Mouse (Mus musculus) MEL (cell line): ENCODE measurements around the gene Dusp22. TPM values are rescaled to one million over a fixed set of nuclear protein-coding genes. Genes with fewer than 3 reads are reported as not detected.

Experiments used
- DNase-seq: peaks from one replicate; pipeline ENCODE4 v3.0.0; 2011; ENCODE audit warnings: low read depth, low spot score
- H3K27ac ChIP-seq: 2 replicates; pipeline ENCODE4 v1.5.1; 2012; ENCODE audit warnings: low read depth, mild to moderate bottlenecking, control low read depth, low read length, moderate library complexity; ENCODE audit not compliant: control insufficient read depth
- H3K27me3 ChIP-seq, 2 experiments: fragments of 150-350 bp in 1 of 2; sonication (generic) in 1 of 2; 2 replicates each; pipeline ENCODE4 v1.6.1; 2012; ENCODE audit warnings: low read length in 2 of 2, mild to moderate bottlenecking in 2 of 2, improper control_type of control experiment in 1 of 2, moderate library complexity in 1 of 2; ENCODE audit not compliant: insufficient read depth in 2 of 2, control insufficient read depth in 1 of 2
- H3K36me3 ChIP-seq, 2 experiments: 2 replicates each; pipeline ENCODE4 v1.6.1; 2012 to 2014; ENCODE audit warnings: low read length in 2 of 2, improper control_type of control experiment in 1 of 2, inconsistent platforms in 1 of 2, mild to moderate bottlenecking in 1 of 2; ENCODE audit not compliant: insufficient read depth in 2 of 2, control insufficient read depth in 1 of 2
- H3K4me1 ChIP-seq, 2 experiments: fragments of 150-350 bp in 1 of 2; sonication (generic) in 1 of 2; 2 replicates each; pipeline ENCODE4 v1.6.1; 2012; ENCODE audit warnings: low read length in 2 of 2, improper control_type of control experiment in 1 of 2, mild to moderate bottlenecking in 1 of 2; ENCODE audit not compliant: insufficient read depth in 2 of 2, control insufficient read depth in 1 of 2
- H3K4me3 ChIP-seq, 2 experiments: fragments of 150-350 bp in 1 of 2; sonication (generic) in 1 of 2; 2 replicates each; pipeline ENCODE4 v1.5.1; 2012; ENCODE audit warnings: low read depth in 2 of 2, low read length in 2 of 2, mild to moderate bottlenecking in 2 of 2, moderate library complexity in 2 of 2, control low read depth in 1 of 2, improper control_type of control experiment in 1 of 2; ENCODE audit not compliant: control insufficient read depth in 1 of 2, insufficient read depth in 1 of 2
- H3K79me2 ChIP-seq: 2 replicates; pipeline ENCODE4 v1.6.1; 2012; ENCODE audit warnings: mild to moderate bottlenecking, low read length, moderate library complexity; ENCODE audit not compliant: control insufficient read depth, poor library complexity, insufficient read depth
- H3K9ac ChIP-seq: 2 replicates; pipeline ENCODE4 v1.6.1; 2012; ENCODE audit warnings: low read depth, mild to moderate bottlenecking, control low read depth, low read length, moderate library complexity; ENCODE audit not compliant: control insufficient read depth, poor library complexity, severe bottlenecking
- H3K9me3 ChIP-seq: fragments of 150-350 bp; sonication (generic); replicated peaks from 2 replicates; pipeline ENCODE4 v1.6.1; 2012; ENCODE audit warnings: mild to moderate bottlenecking, low read length, improper control_type of control experiment, moderate library complexity; ENCODE audit not compliant: insufficient read depth
- BHLHE40 ChIP-seq: IDR thresholded peaks from 2 replicates; pipeline ENCODE4 v1.6.1; 2012; ENCODE audit warnings: low read depth, mild to moderate bottlenecking, inconsistent platforms, low read length, improper control_type of control experiment, borderline replicate concordance
- CHD1 ChIP-seq: IDR thresholded peaks from 2 replicates; pipeline ENCODE4 v1.6.1; 2012; ENCODE audit warnings: low read depth, mild to moderate bottlenecking, inconsistent platforms, low read length, improper control_type of control experiment
- ELF1 ChIP-seq: IDR thresholded peaks from 2 replicates; pipeline ENCODE4 v1.6.1; 2014; ENCODE audit warnings: low read depth, mild to moderate bottlenecking, inconsistent platforms, low read length, improper control_type of control experiment, moderate library complexity
- EP300 ChIP-seq, 2 experiments: IDR thresholded peaks; 2 replicates each; pipeline ENCODE4 v1.6.1; 2011; ENCODE audit warnings: improper control_type of control experiment in 2 of 2, low read length in 2 of 2, low read depth in 1 of 2, mild to moderate bottlenecking in 1 of 2
- GABPA ChIP-seq: IDR thresholded peaks from 2 replicates; pipeline ENCODE4 v1.6.1; 2012; ENCODE audit warnings: low read depth, mild to moderate bottlenecking, inconsistent platforms, low read length, improper control_type of control experiment, moderate library complexity
- HCFC1 ChIP-seq: IDR thresholded peaks from 2 replicates; pipeline ENCODE4 v1.6.1; 2012; ENCODE audit warnings: low read depth, mild to moderate bottlenecking, inconsistent platforms, low read length, improper control_type of control experiment, moderate library complexity
- JUND ChIP-seq: IDR thresholded peaks from 2 replicates; pipeline ENCODE4 v1.6.1; 2011; ENCODE audit warnings: low read depth, mild to moderate bottlenecking, improper control_type of control experiment, low read length
- KAT2A ChIP-seq: conservative IDR thresholded peaks from 2 replicates; pipeline ENCODE4 v1.6.1; 2012; ENCODE audit warnings: low read depth, low read length, improper control_type of control experiment, inconsistent platforms
- MAFK ChIP-seq: IDR thresholded peaks from 2 replicates; pipeline ENCODE4 v1.6.1; 2011; ENCODE audit warnings: low read depth, mild to moderate bottlenecking, low read length, improper control_type of control experiment, borderline replicate concordance
- MAZ ChIP-seq: IDR thresholded peaks from 2 replicates; pipeline ENCODE4 v1.6.1; 2012; ENCODE audit warnings: low read depth, mild to moderate bottlenecking, inconsistent platforms, low read length, improper control_type of control experiment
- MEF2A ChIP-seq: IDR thresholded peaks from 2 replicates; pipeline ENCODE4 v1.6.1; 2014; ENCODE audit warnings: low read depth, mild to moderate bottlenecking, inconsistent platforms, low read length, improper control_type of control experiment; ENCODE audit not compliant: poor library complexity, insufficient replicate concordance, severe bottlenecking; ENCODE audit errors: extremely low read depth
- MXI1 ChIP-seq: IDR thresholded peaks from 2 replicates; pipeline ENCODE4 v1.6.1; 2011; ENCODE audit warnings: mild to moderate bottlenecking, low read depth, low read length, improper control_type of control experiment
- MYC ChIP-seq: IDR thresholded peaks from 2 replicates; pipeline ENCODE4 v1.6.1; 2011; ENCODE audit warnings: low read depth, mild to moderate bottlenecking, low read length, improper control_type of control experiment, moderate library complexity
- NRF1 ChIP-seq: IDR thresholded peaks from 2 replicates; pipeline ENCODE4 v1.6.1; 2014; ENCODE audit warnings: low read depth, mild to moderate bottlenecking, inconsistent platforms, low read length, improper control_type of control experiment, moderate library complexity; ENCODE audit not compliant: poor library complexity, insufficient read depth, severe bottlenecking
- POLR2A ChIP-seq, 2 experiments: IDR thresholded peaks; 2 replicates each; pipeline ENCODE4 v1.6.1; 2011 to 2012; ENCODE audit warnings: low read length in 2 of 2, mild to moderate bottlenecking in 2 of 2, control low read depth in 1 of 2, improper control_type of control experiment in 1 of 2, low read depth in 1 of 2, moderate library complexity in 1 of 2; ENCODE audit not compliant: control insufficient read depth in 1 of 2, insufficient read depth in 1 of 2, poor library complexity in 1 of 2
- POLR2AphosphoS5 ChIP-seq: IDR thresholded peaks from 2 replicates; pipeline ENCODE4 v1.6.1; 2012; ENCODE audit warnings: low read depth, borderline replicate concordance, mild to moderate bottlenecking, inconsistent platforms, low read length, moderate library complexity, mixed read lengths
- RCOR1 ChIP-seq: IDR thresholded peaks from 2 replicates; pipeline ENCODE4 v1.6.1; 2012; ENCODE audit warnings: low read depth, mild to moderate bottlenecking, inconsistent platforms, low read length, improper control_type of control experiment
- SIN3A ChIP-seq: IDR thresholded peaks from 2 replicates; pipeline ENCODE4 v1.6.1; 2012; ENCODE audit warnings: low read length, improper control_type of control experiment, inconsistent platforms
- SMC3 ChIP-seq: IDR thresholded peaks from 2 replicates; pipeline ENCODE4 v1.6.1; 2011; ENCODE audit warnings: low read depth, low read length, improper control_type of control experiment
- TAL1 ChIP-seq: IDR thresholded peaks from 2 replicates; pipeline ENCODE4 v1.6.1; 2012; ENCODE audit warnings: mild to moderate bottlenecking, inconsistent platforms, low read length, moderate library complexity, mixed read lengths
- TBP ChIP-seq: IDR thresholded peaks from 2 replicates; pipeline ENCODE4 v1.8.0; 2011; ENCODE audit warnings: low read depth, low read length, improper control_type of control experiment
- USF1 ChIP-seq: IDR thresholded peaks from 2 replicates; pipeline ENCODE4 v1.6.1; 2014; ENCODE audit warnings: low read depth, mild to moderate bottlenecking, inconsistent platforms, low read length, improper control_type of control experiment, moderate library complexity
- USF2 ChIP-seq, 2 experiments: IDR thresholded peaks; 2 replicates each; pipeline ENCODE4 v1.6.1; 2011 to 2012; ENCODE audit warnings: improper control_type of control experiment in 2 of 2, low read length in 2 of 2, borderline replicate concordance in 1 of 2, inconsistent platforms in 1 of 2, low read depth in 1 of 2, mild to moderate bottlenecking in 1 of 2; ENCODE audit not compliant: insufficient read depth in 1 of 2
- ZC3H11A ChIP-seq: IDR thresholded peaks from 2 replicates; pipeline ENCODE4 v1.6.1; 2012; ENCODE audit warnings: low read depth, mild to moderate bottlenecking, inconsistent platforms, low read length, improper control_type of control experiment
- ZNF384 ChIP-seq: IDR thresholded peaks from 2 replicates; pipeline ENCODE4 v1.6.1; 2012; ENCODE audit warnings: low read depth, mild to moderate bottlenecking, inconsistent platforms, low read length, improper control_type of control experiment
- polyA plus RNA-seq, 2 experiments: library from polyadenylated mRNA; stranded (reverse) in 1 of 2; unstranded in 1 of 2; fragments of >175 nt in 1 of 2; fragments of >200 nt in 1 of 2; gene quantifications; 2 replicates each; pipeline versions ENCODE4 v1.2.1 to v1.2.4; 2012; ENCODE audit warnings: low replicate concordance in 2 of 2, low read depth in 1 of 2; ENCODE audit not compliant: insufficient read length in 2 of 2, insufficient read depth in 1 of 2, missing spikeins in 1 of 2
- total RNA-seq: library from RNA; depleted of rRNA; stranded (reverse); fragments of 300-350 nt; gene quantifications from 2 replicates; pipeline ENCODE4 v1.2.3, GENCODE M21; 2012; rRNA removed

Gene Dusp22
- total RNA-seq, result not detected in 2 replicates
- not detected for polyA plus RNA-seq

DNA sequence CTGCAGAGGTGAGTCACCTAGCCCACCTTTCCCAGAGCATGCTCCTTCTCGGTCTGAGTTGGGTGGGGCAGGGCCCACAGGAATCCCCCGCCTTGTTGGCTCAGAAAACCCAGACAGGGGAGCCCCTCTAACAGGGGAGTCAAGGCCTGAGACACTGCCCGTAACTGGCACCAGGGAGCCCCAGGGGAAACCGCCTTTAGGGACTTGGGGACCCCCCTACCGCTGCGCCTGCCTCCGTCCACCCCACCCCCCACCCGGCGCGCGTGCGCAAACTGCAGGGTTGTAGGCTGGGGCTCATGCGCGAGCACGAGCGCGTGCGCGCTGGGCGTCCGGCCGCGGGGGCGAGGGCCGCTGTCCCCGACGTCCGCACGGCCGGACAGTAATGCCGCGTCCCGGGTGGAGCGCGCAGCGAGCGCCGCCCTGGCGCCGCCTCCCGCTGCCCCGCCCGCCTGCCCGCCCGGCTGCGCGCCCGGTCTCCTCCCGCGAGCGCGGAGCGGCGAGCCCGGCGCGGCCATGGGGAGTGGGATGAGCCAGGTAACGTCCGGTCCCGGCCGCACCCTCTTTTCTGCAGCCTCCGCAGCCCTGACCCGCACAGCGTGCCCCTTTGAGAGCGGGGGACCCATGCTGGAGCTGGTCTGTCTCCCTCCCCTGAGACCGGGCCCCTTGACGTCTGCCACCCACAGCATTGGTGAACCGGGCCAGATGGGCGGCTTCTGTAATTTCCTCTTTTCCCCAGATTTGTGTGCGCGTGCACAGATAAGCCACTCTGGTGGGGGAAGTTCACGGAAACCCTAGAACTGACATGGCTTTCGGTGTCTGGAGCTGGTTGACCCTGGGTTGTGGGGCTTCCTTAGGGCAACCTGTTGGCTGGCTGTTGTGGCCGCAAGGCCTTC is at the start of gene Dusp22:
Dusp22 (plus strand) TSS at position 387 of the 893 bp plus-strand sequence.
- no peaks in the 10 kb centered on the region for H3K4me1 ChIP-seq
- H3K27ac ChIP-seq, result no peak within 1 kb of the TSS
- H3K36me3 ChIP-seq, result no peaks in the 10 kb centered on the region
- no peak within 1 kb of the TSS for H3K9ac ChIP-seq
- no peak for TF ChIP-seq MXI1
- TF ChIP-seq MAFK, result no peak
- no peak for TF ChIP-seq CHD1
- no peak for TF ChIP-seq POLR2A (IDR thresholded peaks at IDR 0.05; ENCODE audit: control insufficient read depth in 1 of 2, insufficient read depth in 1 of 2, low read depth in 1 of 2, low read length in 2 of 2, poor library complexity in 1 of 2)
- TF ChIP-seq SMC3, result no peak
- no peak for TF ChIP-seq ZNF384
- TF ChIP-seq TAL1, result no peak
- TF ChIP-seq ELF1, result no peak
- TF ChIP-seq TBP, result no peak
- TF ChIP-seq BHLHE40, result no peak
- TF ChIP-seq SIN3A, result no peak
- no peak for TF ChIP-seq NRF1
- no peak for TF ChIP-seq MAZ
- no peak for TF ChIP-seq HCFC1
- TF ChIP-seq POLR2AphosphoS5, result no peak
- no peak for TF ChIP-seq USF1
- no peak within 1 kb of the TSS for H3K4me3 ChIP-seq
- no peaks in the 10 kb centered on the region for H3K9me3 ChIP-seq
- no peaks in the 10 kb centered on the region for H3K79me2 ChIP-seq
- no peak for DNase-seq
- no peaks in the 10 kb centered on the region for H3K27me3 ChIP-seq

DNA sequence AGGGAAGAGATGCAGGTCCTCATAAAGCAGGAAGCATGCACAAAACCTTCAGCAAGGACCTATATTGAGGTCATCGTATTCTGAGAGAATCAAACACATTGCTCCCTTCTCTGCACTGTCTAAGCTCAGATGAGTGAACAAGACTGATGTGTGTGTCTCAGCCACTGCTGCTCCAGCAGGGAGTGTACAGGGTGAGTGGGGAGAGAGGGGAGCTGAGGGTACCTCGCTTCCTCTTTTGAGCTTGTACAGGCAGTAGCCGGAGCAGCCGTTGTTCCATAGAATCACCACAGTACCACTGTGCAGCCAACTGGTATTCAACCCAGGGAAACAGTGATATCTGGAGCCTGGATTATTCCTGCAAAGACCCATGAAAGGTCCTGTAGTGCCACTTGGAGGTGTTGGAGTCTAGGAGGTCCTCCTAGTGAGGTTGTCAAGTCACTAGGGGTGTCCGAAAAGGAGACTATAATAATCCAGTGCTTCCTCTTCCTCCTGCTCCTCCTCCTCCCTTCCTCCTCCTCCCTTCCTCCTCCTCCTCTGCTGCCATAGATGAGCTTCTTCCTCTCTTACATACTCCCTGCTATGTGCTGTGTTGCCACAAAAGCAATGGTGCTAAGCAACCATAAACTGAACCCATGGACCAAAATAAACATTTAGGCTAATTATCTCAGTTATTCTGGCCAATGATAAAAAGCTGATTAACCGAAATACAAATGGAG is 47.6 kb upstream of the Dusp22 start:
- Histone ChIP-seq H3K27ac (no peak overlapping the region), H3K4me3 (no peak overlapping the region), H3K9ac (no peak overlapping the region), H3K36me3 (no peaks in the 10 kb centered on the region), H3K9me3 (no peaks in the 10 kb centered on the region), H3K4me1 (no peaks in the 10 kb centered on the region), H3K79me2 (no peaks in the 10 kb centered on the region), H3K27me3 (no peaks in the 10 kb centered on the region)
- no peak for DNase-seq
- no peak for TF ChIP-seq MYC
- TF ChIP-seq GABPA, result no peak
- TF ChIP-seq MEF2A, result no peak
- TF ChIP-seq KAT2A, result no peak
- no peak for TF ChIP-seq ZC3H11A
- no peak for TF ChIP-seq TBP
- TF ChIP-seq USF1, result no peak
- no peak for TF ChIP-seq RCOR1
- no peak for TF ChIP-seq ELF1
- no peak for TF ChIP-seq EP300 (IDR thresholded peaks at IDR 0.05; ENCODE audit: low read depth in 1 of 2, low read length in 2 of 2)
- no peak for TF ChIP-seq SMC3
- TF ChIP-seq MXI1, result no peak
- TF ChIP-seq USF2 (IDR thresholded peaks at IDR 0.05; ENCODE audit: borderline replicate concordance in 1 of 2, insufficient read depth in 1 of 2, low read depth in 1 of 2, low read length in 2 of 2), result no peak
- no peak for TF ChIP-seq HCFC1
- no peak for TF ChIP-seq JUND
